Mouse (Mus musculus) G1E (cell line): ENCODE results near the gene Snap23.

Source experiments
- CTCF ChIP-seq: IDR thresholded peaks from 2 replicates; pipeline ENCODE4 v1.5.1; 2012; ENCODE audit warnings: low read depth, low read length, inconsistent platforms, mixed read lengths
- GATA1 ChIP-seq: IDR thresholded peaks from 2 replicates; pipeline ENCODE4 v1.6.1; 2012; ENCODE audit warnings: borderline replicate concordance, low read length, inconsistent platforms, mixed read lengths
- GATA2 ChIP-seq: IDR thresholded peaks from 2 replicates; pipeline ENCODE4 v1.6.1; 2012; ENCODE audit warnings: low read depth, low read length, inconsistent platforms, borderline replicate concordance
- POLR2AphosphoS5 ChIP-seq: IDR thresholded peaks from 2 replicates; pipeline ENCODE4 v1.6.1; 2012; ENCODE audit warnings: low read depth, low read length, inconsistent platforms; ENCODE audit not compliant: insufficient replicate concordance
- TAL1 ChIP-seq: conservative IDR thresholded peaks from 2 replicates; pipeline ENCODE4 v1.6.1; 2012; ENCODE audit warnings: low read depth, low read length, inconsistent platforms, mixed read lengths

DNA sequence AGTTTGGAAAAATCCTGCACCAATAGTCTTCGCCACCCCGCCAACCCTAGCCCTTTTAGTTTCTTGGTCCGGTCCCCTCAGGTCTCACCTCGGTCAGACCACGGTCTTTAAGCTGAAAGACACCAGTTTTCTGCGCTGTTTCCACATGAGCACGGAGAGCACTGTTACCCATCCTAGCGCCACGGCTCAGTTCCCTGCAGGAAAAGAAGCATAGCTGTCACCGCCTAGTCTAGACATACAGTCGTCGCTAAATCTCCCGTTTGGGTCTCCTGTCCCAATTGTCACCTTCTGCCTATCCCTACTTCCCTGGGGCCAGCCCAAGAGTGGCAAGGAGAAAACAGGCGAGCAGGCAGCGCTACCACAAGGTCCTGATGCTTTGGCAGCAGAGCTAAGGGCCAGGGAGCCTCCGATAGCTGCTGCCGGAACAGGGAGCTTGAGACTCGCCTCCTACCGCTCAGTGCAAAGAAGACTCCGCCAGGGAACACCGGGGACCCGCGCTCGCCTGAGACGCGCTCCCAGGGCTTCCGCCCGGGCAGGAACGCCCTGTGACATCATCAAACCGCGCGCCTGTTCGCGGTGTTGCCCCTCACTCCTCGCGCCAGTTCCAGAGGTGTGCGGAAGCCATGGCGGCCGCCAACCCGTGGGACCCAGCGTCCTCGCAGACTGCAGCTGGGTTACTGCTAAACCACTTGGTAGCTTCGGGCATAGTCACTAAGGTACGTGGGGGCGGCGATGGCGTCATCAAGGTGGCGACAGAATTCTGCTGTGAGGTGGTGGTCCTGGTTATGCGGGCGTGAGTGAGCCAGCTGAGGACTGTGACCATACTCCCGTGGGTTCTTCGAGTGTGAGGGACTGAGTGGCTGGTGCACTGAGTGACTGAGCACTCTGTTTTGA, 41.6 kb downstream of the Snap23 start, which contains the start of the genes Haus2 and Lrrc57:
- TF ChIP-seq CTCF (no peak), GATA1 (no peak), POLR2AphosphoS5 (no peak), TAL1 (no peak), GATA2 (no peak)
